Mouse (Mus musculus) lung, postnatal 0 days (tissue): ENCODE data around the gene Il11. TPM values are rescaled to one million over a fixed set of nuclear protein-coding genes. Genes with fewer than 3 reads are reported as not detected.

Source experiments
- ATAC-seq: fragments of 200-750 bp; cut with Nextera tagmentation; 2 replicates; pipeline ENCODE4 v1.8.0; 2017; ENCODE audit warnings: moderate library complexity
- DNase-seq: peaks from one replicate; pipeline ENCODE4 v3.0.0-alpha.2; 2016; ENCODE audit warnings: low spot score
- H3K27ac ChIP-seq: fragments of 300-500 bp; sonication (generic); 2 replicates; pipeline ENCODE4 v1.5.1; 2014; ENCODE audit warnings: antibody characterized with exemption, mild to moderate bottlenecking, low read length, mixed read lengths
- H3K27me3 ChIP-seq: fragments of 300-500 bp; sonication (generic); replicated peaks from 2 replicates; pipeline ENCODE4 v1.6.1; 2014; ENCODE audit warnings: low read length, mixed read lengths; ENCODE audit not compliant: insufficient read depth
- H3K36me3 ChIP-seq: fragments of 300-500 bp; sonication (generic); 2 replicates; pipeline ENCODE4 v1.6.1; 2014; ENCODE audit warnings: low read length, mixed read lengths; ENCODE audit not compliant: insufficient read depth
- H3K4me1 ChIP-seq: fragments of 300-500 bp; sonication (generic); 2 replicates; pipeline ENCODE4 v1.6.1; 2014; ENCODE audit warnings: antibody characterized with exemption, low read depth, low read length, mixed read lengths; ENCODE audit not compliant: insufficient read depth
- H3K4me2 ChIP-seq: fragments of 300-500 bp; sonication (generic); replicated peaks from 2 replicates; pipeline ENCODE4 v1.6.1; 2014; ENCODE audit warnings: low read depth, mild to moderate bottlenecking, low read length, moderate library complexity, mixed read lengths
- H3K4me3 ChIP-seq: fragments of 300-500 bp; sonication (generic); 2 replicates; pipeline ENCODE4 v1.5.1; 2014; ENCODE audit warnings: low read depth, low read length
- H3K9ac ChIP-seq: fragments of 300-500 bp; sonication (generic); replicated peaks from 2 replicates; pipeline ENCODE4 v1.6.1; 2014; ENCODE audit warnings: low read depth, mild to moderate bottlenecking
- H3K9me3 ChIP-seq: fragments of 300-500 bp; sonication (generic); 2 replicates; pipeline ENCODE4 v1.6.1; 2016; ENCODE audit warnings: low read length, mixed read lengths
- CTCF ChIP-seq: IDR thresholded peaks from 2 replicates; pipeline ENCODE4 v1.5.1; 2016; ENCODE audit warnings: antibody characterized with exemption, mild to moderate bottlenecking
- EP300 ChIP-seq: IDR thresholded peaks from 2 replicates; pipeline ENCODE4 v1.6.1; 2016; ENCODE audit warnings: antibody characterized with exemption, mild to moderate bottlenecking, control low read depth
- WGBS: fragments of 180-500 bp; shearing (Covaris S2); extraction: QIAGEN DNeasy Blood & Tissue Kit; methylation state at CpG from one replicate; pipeline ENCODE4 v1.1.7; 2014; 5-methylcytosine and 5-hydroxymethylcytosine counted together
- polyA plus RNA-seq: library from polyadenylated mRNA; unstranded; fragments of >200 nt; fragmentation: Nextera tagmentation; extraction: Ambion mirVana; gene quantifications from 2 replicates; pipeline ENCODE4 v1.2.1, GENCODE M21; 2015

Gene Il11
- polyA plus RNA-seq, 1 experiment from 2014 or later = 0.29 TPM

GRCm38 (mm10) chr7:4759670-4760069 lies 23.0 kb downstream of the Il11 start:
- ATAC-seq (peak; percentile 56), DNase-seq (peak; percentile 24)

GRCm38 (mm10) chr7:4752821-4753570 lies 29.7 kb downstream of the Il11 start, which contains the start of gene Cox6b2:
Cox6b2 (minus strand) TSS chr7:4753094.
- peak; percentile 94 for ATAC-seq
- Histone ChIP-seq H3K4me1 (peaks cover 13% of the 10 kb centered on the region; the same call in 1 of the 2 replicates), H3K4me2 (peak within 1 kb of the TSS; percentile 50), H3K36me3 (no peaks in the 10 kb centered on the region), H3K27ac (peak within 1 kb of the TSS; percentile 38; the same call in 1 of the 2 replicates), H3K9me3 (no peaks in the 10 kb centered on the region), H3K27me3 (no peaks in the 10 kb centered on the region), H3K4me3 (peak within 1 kb of the TSS; percentile 36), H3K9ac (no peak within 1 kb of the TSS)
- peak; percentile 94 for DNase-seq
- 4% methylated on average over 21 of the region's 24 CpGs for WGBS
- TF ChIP-seq EP300 = no peak
- peak; percentile 17; the same call in 1 of the 2 replicates for TF ChIP-seq CTCF

More at GRCm38 (mm10) chr7:4759670-4760069, 23.0 kb downstream of the Il11 start:
- TF ChIP-seq EP300 (no peak), CTCF (no peak)
- Histone ChIP-seq H3K9ac (no peak overlapping the region), H3K4me1 (no peaks in the 10 kb centered on the region), H3K9me3 (no peaks in the 10 kb centered on the region), H3K27me3 (no peaks in the 10 kb centered on the region), H3K27ac (no peak overlapping the region), H3K4me3 (no peak overlapping the region), H3K36me3 (no peaks in the 10 kb centered on the region), H3K4me2 (no peak overlapping the region)
- WGBS = 25% methylated on average over 1 of the region's 1 CpGs

- peaks cover 13% of the 10 kb centered on the region; the same call in 1 of the 2 replicates for H3K4me1 ChIP-seq
- ATAC-seq (peak; percentile 84), DNase-seq (peak; percentile 53)
- WGBS = 3% methylated on average over 30 of the region's 30 CpGs
- H3K27ac ChIP-seq = no peak overlapping the region
- no peak overlapping the region for H3K9ac ChIP-seq
- no peaks in the 10 kb centered on the region for H3K36me3 ChIP-seq
- no peaks in the 10 kb centered on the region for H3K9me3 ChIP-seq
- no peaks in the 10 kb centered on the region for H3K27me3 ChIP-seq
- peak overlapping the region; percentile 36 for H3K4me3 ChIP-seq
- H3K4me2 ChIP-seq = peak overlapping the region; percentile 50
- TF ChIP-seq EP300 = no peak
- TF ChIP-seq CTCF = no peak
These were observed 30.5 kb downstream of the Il11 start for GRCm38 (mm10) chr7:4751971-4752820.

- Histone ChIP-seq H3K27me3 (no peaks in the 10 kb centered on the region), H3K27ac (no peak overlapping the region), H3K36me3 (no peaks in the 10 kb centered on the region; the same call in 1 of the 2 replicates), H3K4me2 (no peak overlapping the region), H3K4me3 (no peak overlapping the region), H3K4me1 (peaks cover 13% of the 10 kb centered on the region; the same call in 1 of the 2 replicates), H3K9ac (no peak overlapping the region), H3K9me3 (no peaks in the 10 kb centered on the region)
- ATAC-seq (no peak), DNase-seq (no peak)
- 72% methylated on average over 2 of the region's 2 CpGs for WGBS
- TF ChIP-seq EP300 = no peak
- TF ChIP-seq CTCF = no peak
These were observed 33.5 kb downstream of the Il11 start for GRCm38 (mm10) chr7:4749169-4749568.

GRCm38 (mm10) chr7:4748321-4748720 lies 34.3 kb downstream of the Il11 start:
- no peak overlapping the region for H3K27ac ChIP-seq
- no peak overlapping the region for H3K9ac ChIP-seq
- H3K9me3 ChIP-seq = no peaks in the 10 kb centered on the region
- ATAC-seq (no peak), DNase-seq (peak; percentile 46)
- no peak overlapping the region for H3K4me2 ChIP-seq
- no peak overlapping the region for H3K4me3 ChIP-seq
- H3K27me3 ChIP-seq = no peaks in the 10 kb centered on the region
- WGBS = 70% methylated on average over 4 of the region's 4 CpGs
- H3K36me3 ChIP-seq = no peaks in the 10 kb centered on the region; the same call in 1 of the 2 replicates
- H3K4me1 ChIP-seq = peaks cover 12% of the 10 kb centered on the region; the same call in 1 of the 2 replicates
- no peak for TF ChIP-seq CTCF
- TF ChIP-seq EP300 = no peak
